Mouse (Mus musculus) heart, embryonic 10.5 days (tissue): ENCODE measurements around the gene Uck1. TPM values are rescaled to one million over a fixed set of nuclear protein-coding genes. Genes with fewer than 3 reads are reported as not detected.

Experiments
- DNase-seq: peaks from one replicate; pipeline ENCODE4 v3.0.0-alpha.2; 2017; ENCODE audit warnings: low spot score
- H3K27ac ChIP-seq: fragments of 300-500 bp; sonication (generic); 2 replicates; pipeline ENCODE4 v1.5.1; 2016; ENCODE audit warnings: mild to moderate bottlenecking
- H3K27me3 ChIP-seq: fragments of 300-500 bp; sonication (generic); 2 replicates; pipeline ENCODE4 v1.6.1; 2016; ENCODE audit warnings: mild to moderate bottlenecking; ENCODE audit not compliant: poor library complexity, insufficient read depth, severe bottlenecking
- H3K36me3 ChIP-seq: fragments of 300-500 bp; sonication (generic); 2 replicates; pipeline ENCODE4 v1.6.1; 2016; ENCODE audit warnings: mild to moderate bottlenecking, moderate library complexity
- H3K4me1 ChIP-seq: fragments of 300-500 bp; sonication (generic); 2 replicates; pipeline ENCODE4 v1.6.1; 2016; ENCODE audit warnings: mild to moderate bottlenecking
- H3K4me3 ChIP-seq: fragments of 300-500 bp; sonication (generic); 2 replicates; pipeline ENCODE4 v1.5.1; 2016; ENCODE audit warnings: mild to moderate bottlenecking, moderate library complexity
- H3K9me3 ChIP-seq: fragments of 300-500 bp; sonication (generic); 2 replicates; pipeline ENCODE4 v1.6.1; 2016; ENCODE audit warnings: mild to moderate bottlenecking, moderate library complexity
- WGBS: fragments of 180-500 bp; shearing (Covaris S2); methylation state at CpG from one replicate; pipeline ENCODE4 v1.1.7; 2016; 5-methylcytosine and 5-hydroxymethylcytosine counted together
- polyA plus RNA-seq: library from polyadenylated mRNA; unstranded; fragments of >200 nt; fragmentation: Nextera tagmentation; extraction: Ambion mirVana; gene quantifications from 2 replicates; pipeline ENCODE4 v1.2.1, GENCODE M21; 2016

Gene Uck1
- polyA plus RNA-seq, 1 experiment from 2014 or later = 65.8 TPM

- peak overlapping the region; percentile 98 for H3K4me3 ChIP-seq
- H3K27ac ChIP-seq = no peak overlapping the region
- no peaks in the 10 kb centered on the region for H3K27me3 ChIP-seq
- no peaks in the 10 kb centered on the region for H3K9me3 ChIP-seq
- DNase-seq = no peak
- H3K36me3 ChIP-seq = peaks cover 33% of the 10 kb centered on the region
- H3K4me1 ChIP-seq = peaks cover 23% of the 10 kb centered on the region
These were observed 29.6 kb upstream of the Uck1 start for GRCm38 (mm10) chr2:32289578-32289977.

- H3K27ac ChIP-seq = peak overlapping the region; percentile 97
- WGBS = 2% methylated on average over 28 of the region's 29 CpGs
- H3K9me3 ChIP-seq = no peaks in the 10 kb centered on the region
- no peaks in the 10 kb centered on the region for H3K27me3 ChIP-seq
- peak overlapping the region; percentile 98 for H3K4me3 ChIP-seq
- H3K36me3 ChIP-seq = peaks cover 38% of the 10 kb centered on the region
- peaks cover 19% of the 10 kb centered on the region for H3K4me1 ChIP-seq
- DNase-seq = no peak
These were observed 28.5 kb upstream of the Uck1 start for GRCm38 (mm10) chr2:32288371-32288931.

- Histone ChIP-seq H3K4me1 (peaks cover 19% of the 10 kb centered on the region), H3K27me3 (no peaks in the 10 kb centered on the region), H3K36me3 (peaks cover 39% of the 10 kb centered on the region), H3K4me3 (peak within 1 kb of the TSS; percentile 98), H3K27ac (peak within 1 kb of the TSS; percentile 97), H3K9me3 (no peaks in the 10 kb centered on the region)
- DNase-seq = peak; percentile 100
- WGBS = under 1% methylated on average over 39 of the region's 41 CpGs
These were observed 28.0 kb upstream of the Uck1 start, which contains the start of gene Swi5 for GRCm38 (mm10) chr2:32287923-32288367. TSS of gene Swi5 (minus strand) at chr2:32288075.

GRCm38 (mm10) chr2:32287334-32287840, 27.4 kb upstream of the Uck1 start, which contains the start of gene Golga2:
TSS of gene Golga2 (plus strand) at chr2:32287384.
- H3K27ac ChIP-seq = peak within 1 kb of the TSS; percentile 97

GRCm38 (mm10) chr2:32283986-32284385, 24.0 kb upstream of the Uck1 start:
- H3K27me3 ChIP-seq = no peaks in the 10 kb centered on the region
- peaks cover 13% of the 10 kb centered on the region for H3K4me1 ChIP-seq
- no peaks in the 10 kb centered on the region for H3K9me3 ChIP-seq
- no peak for DNase-seq
- H3K27ac ChIP-seq = no peak overlapping the region
- 82% methylated on average over 3 of the region's 3 CpGs for WGBS
- peaks cover 64% of the 10 kb centered on the region for H3K36me3 ChIP-seq
- no peak overlapping the region for H3K4me3 ChIP-seq

More at GRCm38 (mm10) chr2:32287334-32287840, 27.4 kb upstream of the Uck1 start, which contains the start of gene Golga2:
- Histone ChIP-seq H3K9me3 (no peaks in the 10 kb centered on the region), H3K4me3 (peak within 1 kb of the TSS; percentile 98), H3K4me1 (peaks cover 19% of the 10 kb centered on the region), H3K27me3 (no peaks in the 10 kb centered on the region), H3K36me3 (peaks cover 39% of the 10 kb centered on the region)
- WGBS = under 1% methylated on average over 23 of the region's 23 CpGs
- no peak for DNase-seq

GRCm38 (mm10) chr2:32282727-32283126, 22.8 kb upstream of the Uck1 start:
- peaks cover 8% of the 10 kb centered on the region for H3K4me1 ChIP-seq
- peaks cover 77% of the 10 kb centered on the region for H3K36me3 ChIP-seq
- no peaks in the 10 kb centered on the region for H3K9me3 ChIP-seq
- no peaks in the 10 kb centered on the region for H3K27me3 ChIP-seq
- H3K4me3 ChIP-seq = no peak overlapping the region
- 82% methylated on average over 1 of the region's 1 CpGs for WGBS
- no peak for DNase-seq
- H3K27ac ChIP-seq = no peak overlapping the region

GRCm38 (mm10) chr2:32282289-32282688, 22.3 kb upstream of the Uck1 start:
- no peak overlapping the region for H3K27ac ChIP-seq
- WGBS = 77% methylated on average over 2 of the region's 2 CpGs
- no peaks in the 10 kb centered on the region for H3K9me3 ChIP-seq

GRCm38 (mm10) chr2:32275823-32276222, 15.9 kb upstream of the Uck1 start:
- no peaks in the 10 kb centered on the region for H3K4me1 ChIP-seq
- no peak overlapping the region for H3K4me3 ChIP-seq
- WGBS = 67% methylated on average over 3 of the region's 3 CpGs
- H3K27me3 ChIP-seq = no peaks in the 10 kb centered on the region
- no peak for DNase-seq
- peaks cover 40% of the 10 kb centered on the region for H3K36me3 ChIP-seq
- H3K9me3 ChIP-seq = no peaks in the 10 kb centered on the region
- H3K27ac ChIP-seq = no peak overlapping the region

More at GRCm38 (mm10) chr2:32282289-32282688, 22.3 kb upstream of the Uck1 start:
- Histone ChIP-seq H3K36me3 (peaks cover 81% of the 10 kb centered on the region), H3K4me3 (no peak overlapping the region), H3K4me1 (peaks cover 8% of the 10 kb centered on the region), H3K27me3 (no peaks in the 10 kb centered on the region)
- DNase-seq = no peak

GRCm38 (mm10) chr2:32260635-32261034, 676 bp upstream of the Uck1 start:
- Histone ChIP-seq H3K27me3 (no peaks in the 10 kb centered on the region), H3K4me3 (peak overlapping the region; percentile 88), H3K9me3 (no peaks in the 10 kb centered on the region), H3K27ac (no peak overlapping the region), H3K4me1 (peaks cover 19% of the 10 kb centered on the region), H3K36me3 (peaks cover 28% of the 10 kb centered on the region)
- DNase-seq = no peak
- 28% methylated on average over 4 of the region's 4 CpGs for WGBS

- DNase-seq = no peak
- 56% methylated on average over 6 of the region's 6 CpGs for WGBS
- Histone ChIP-seq H3K9me3 (no peaks in the 10 kb centered on the region), H3K36me3 (peaks cover 37% of the 10 kb centered on the region), H3K4me1 (peaks cover 19% of the 10 kb centered on the region), H3K27ac (peak overlapping the region; percentile 91), H3K4me3 (peak overlapping the region; percentile 88), H3K27me3 (no peaks in the 10 kb centered on the region)
These were observed 949 bp downstream of the Uck1 start for GRCm38 (mm10) chr2:32258887-32259533.

- no peak overlapping the region for H3K4me3 ChIP-seq
- peaks cover 35% of the 10 kb centered on the region for H3K4me1 ChIP-seq
- WGBS = 93% methylated on average over 11 of the region's 11 CpGs
- peaks cover 64% of the 10 kb centered on the region for H3K36me3 ChIP-seq
- no peaks in the 10 kb centered on the region for H3K9me3 ChIP-seq
- DNase-seq = no peak
- H3K27ac ChIP-seq = no peak overlapping the region
- no peaks in the 10 kb centered on the region for H3K27me3 ChIP-seq
These were observed 3.7 kb downstream of the Uck1 start for GRCm38 (mm10) chr2:32256273-32256672.

GRCm38 (mm10) chr2:32254563-32254962, 5.4 kb downstream of the Uck1 start:
- 89% methylated on average over 5 of the region's 5 CpGs for WGBS
- Histone ChIP-seq H3K27ac (no peak overlapping the region), H3K36me3 (peaks cover 82% of the 10 kb centered on the region), H3K27me3 (no peaks in the 10 kb centered on the region), H3K4me1 (peaks cover 27% of the 10 kb centered on the region), H3K9me3 (no peaks in the 10 kb centered on the region), H3K4me3 (no peak overlapping the region)
- no peak for DNase-seq

- no peak overlapping the region for H3K27ac ChIP-seq
- H3K9me3 ChIP-seq = no peaks in the 10 kb centered on the region
- no peaks in the 10 kb centered on the region for H3K27me3 ChIP-seq
- H3K4me1 ChIP-seq = peaks cover 18% of the 10 kb centered on the region; the same call in 1 of the 2 replicates
- 56% methylated on average over 1 of the region's 1 CpGs for WGBS
- peaks cover 93% of the 10 kb centered on the region for H3K36me3 ChIP-seq
- no peak overlapping the region for H3K4me3 ChIP-seq
- no peak for DNase-seq
These were observed 6.6 kb downstream of the Uck1 start for GRCm38 (mm10) chr2:32253352-32253751.
